Mouse (Mus musculus) gastrocnemius, postnatal 25 days (tissue): ENCODE data around the gene Fhl3. TPM values are rescaled to one million over a fixed set of nuclear protein-coding genes. Genes with fewer than 3 reads are reported as not detected.

Source experiments
- DNase-seq: peaks from one replicate; pipeline ENCODE4 v3.0.0; 2022
- long read RNA-seq, 2 experiments: library from polyadenylated mRNA; stranded (forward); transcript quantifications; one replicate each; pipeline ENCODE4 v2.0.0; 2021
- total RNA-seq, 2 experiments: library from RNA; stranded (reverse); gene quantifications; 1 replicate in 1 of 2; 2 replicates in 1 of 2; pipeline ENCODE4 v1.2.3; 2021

Gene Fhl3
- total RNA-seq, result 100 to 1,000 TPM; 200 to 220 TPM
- long read RNA-seq, experiment 1, partial matches to known transcripts, result 1 of 11 reads
- long read RNA-seq, experiment 1, other reads (novel, unspliced or antisense), result 6 of 11 reads
- long read RNA-seq, experiment 2, transcript Fhl3-201 (6 exons, 1,664 nt), result major isoform, 7 of 16 reads
- long read RNA-seq, experiment 2, partial matches to known transcripts, result 1 of 16 reads
- long read RNA-seq, experiment 2, other reads (novel, unspliced or antisense), result 8 of 16 reads

- peak; percentile 83 for DNase-seq
Measured at GRCm38 (mm10) chr4:124700248-124700971, at the start of gene Fhl3. Gene Fhl3 (plus strand): TSS chr4:124700701.

GRCm38 (mm10) chr4:124652886-124653285, 47.6 kb upstream of the Fhl3 start:
- DNase-seq, result no peak

GRCm38 (mm10) chr4:124656518-124656853, 44.0 kb upstream of the Fhl3 start, which contains the start of gene Pou3f1:
Gene Pou3f1 (plus strand): TSS chr4:124656807.
- no peak for DNase-seq

- DNase-seq, result peak; percentile 89
Measured at GRCm38 (mm10) chr4:124656854-124657650, 43.4 kb upstream of the Fhl3 start.

- no peak for DNase-seq
Measured at GRCm38 (mm10) chr4:124657781-124658180, 42.7 kb upstream of the Fhl3 start.

GRCm38 (mm10) chr4:124658412-124658851, 42.1 kb upstream of the Fhl3 start:
- DNase-seq, result no peak

- no peak for DNase-seq
Measured at GRCm38 (mm10) chr4:124659251-124660217, 41.0 kb upstream of the Fhl3 start.

- DNase-seq, result no peak
Measured at GRCm38 (mm10) chr4:124660603-124661002, 39.9 kb upstream of the Fhl3 start.

- DNase-seq, result no peak
Measured at GRCm38 (mm10) chr4:124663034-124663433, 37.5 kb upstream of the Fhl3 start.

GRCm38 (mm10) chr4:124664185-124664584, 36.3 kb upstream of the Fhl3 start:
- DNase-seq, result no peak

- DNase-seq, result no peak
Measured at GRCm38 (mm10) chr4:124664604-124665003, 35.9 kb upstream of the Fhl3 start.

- no peak for DNase-seq
Measured at GRCm38 (mm10) chr4:124667476-124668033, 32.9 kb upstream of the Fhl3 start.

GRCm38 (mm10) chr4:124668078-124668477, 32.4 kb upstream of the Fhl3 start:
- DNase-seq, result no peak

GRCm38 (mm10) chr4:124670232-124670631, 30.3 kb upstream of the Fhl3 start:
- no peak for DNase-seq

- DNase-seq, result no peak
Measured at GRCm38 (mm10) chr4:124671583-124671982, 28.9 kb upstream of the Fhl3 start.

- DNase-seq, result no peak
Measured at GRCm38 (mm10) chr4:124672347-124673320, 27.9 kb upstream of the Fhl3 start.

GRCm38 (mm10) chr4:124674334-124675032, 26.0 kb upstream of the Fhl3 start:
- DNase-seq, result no peak

GRCm38 (mm10) chr4:124675037-124675436, 25.5 kb upstream of the Fhl3 start:
- no peak for DNase-seq

GRCm38 (mm10) chr4:124675958-124676357, 24.5 kb upstream of the Fhl3 start:
- no peak for DNase-seq
